Mouse (Mus musculus) embryonic facial prominence, embryonic 11.5 days (tissue): ENCODE data around the gene Aes. TPM values are rescaled to one million over a fixed set of nuclear protein-coding genes. Genes with fewer than 3 reads are reported as not detected.

ENCODE experiments used
- ATAC-seq: fragments of 200-750 bp; cut with Nextera tagmentation; replicated peaks from 2 replicates; pipeline ENCODE4 v1.8.0; 2017; ENCODE audit warnings: low read depth; ENCODE audit not compliant: insufficient number of reproducible peaks, low FRiP score, low TSS enrichment
- DNase-seq: peaks from one replicate; pipeline ENCODE4 v3.0.0-alpha.2; 2015; ENCODE audit warnings: low spot score
- H3K27ac ChIP-seq: fragments of 300-500 bp; sonication (generic); replicated peaks from 2 replicates; pipeline ENCODE4 v1.5.1; 2014; ENCODE audit warnings: mild to moderate bottlenecking, low read depth, low read length, control low read depth
- H3K27me3 ChIP-seq: fragments of 300-500 bp; sonication (generic); 2 replicates; pipeline ENCODE4 v1.6.1; 2014; ENCODE audit warnings: mild to moderate bottlenecking, low read length, moderate library complexity, mixed read lengths; ENCODE audit not compliant: control insufficient read depth, insufficient read depth
- H3K36me3 ChIP-seq: fragments of 300-500 bp; sonication (generic); replicated peaks from 2 replicates; pipeline ENCODE4 v1.6.1; 2014; ENCODE audit warnings: low read depth, mild to moderate bottlenecking, low read length, moderate library complexity, mixed read lengths; ENCODE audit not compliant: control insufficient read depth, insufficient read depth
- H3K4me1 ChIP-seq: fragments of 300-500 bp; sonication (generic); 2 replicates; pipeline ENCODE4 v1.6.1; 2014; ENCODE audit warnings: low read length, mixed read lengths; ENCODE audit not compliant: control insufficient read depth, insufficient read depth
- H3K4me2 ChIP-seq: fragments of 300-500 bp; sonication (generic); 2 replicates; pipeline ENCODE4 v1.6.1; 2014; ENCODE audit warnings: low read depth, mild to moderate bottlenecking, control low read depth, low read length, moderate library complexity
- H3K4me3 ChIP-seq: fragments of 300-500 bp; sonication (generic); 2 replicates; pipeline ENCODE4 v1.5.1; 2014; ENCODE audit warnings: low read depth, low read length, control low read depth
- H3K9ac ChIP-seq: fragments of 300-500 bp; sonication (generic); replicated peaks from 2 replicates; pipeline ENCODE4 v1.6.1; 2014; ENCODE audit warnings: mild to moderate bottlenecking, control low read depth, low read length
- H3K9me3 ChIP-seq: fragments of 300-500 bp; sonication (generic); replicated peaks from 2 replicates; pipeline ENCODE4 v1.6.1; 2016; ENCODE audit warnings: mild to moderate bottlenecking, low read length, inconsistent platforms, mixed read lengths; ENCODE audit not compliant: control insufficient read depth
- WGBS: fragments of 180-500 bp; shearing (Covaris S2); extraction: QIAGEN DNeasy Blood & Tissue Kit; methylation state at CpG from one replicate; pipeline ENCODE4 v1.1.7; 2014; 5-methylcytosine and 5-hydroxymethylcytosine counted together
- polyA plus RNA-seq: library from polyadenylated mRNA; unstranded; fragments of >200 nt; fragmentation: Nextera tagmentation; extraction: Ambion mirVana; gene quantifications from 2 replicates; pipeline ENCODE4 v1.2.1, GENCODE M21; 2014

Aes gene
- polyA plus RNA-seq, 1 experiment from 2014 or later: 321 TPM

- Histone ChIP-seq H3K4me1 (peaks cover 5% of the 10 kb centered on the region), H3K36me3 (no peaks in the 10 kb centered on the region; the same call in 1 of the 2 replicates), H3K9ac (no peak overlapping the region), H3K4me2 (no peak overlapping the region), H3K27ac (no peak overlapping the region), H3K27me3 (no peaks in the 10 kb centered on the region), H3K9me3 (no peaks in the 10 kb centered on the region), H3K4me3 (no peak overlapping the region)
- 89% methylated on average over 5 of the region's 5 CpGs for WGBS
- no peak for ATAC-seq
- no peak for DNase-seq
These were observed 17.9 kb upstream of the Aes start for GRCm38 (mm10) chr10:81541363-81541762.

- Histone ChIP-seq H3K9ac (no peak overlapping the region), H3K9me3 (no peaks in the 10 kb centered on the region), H3K27me3 (no peaks in the 10 kb centered on the region), H3K4me1 (peaks cover 5% of the 10 kb centered on the region), H3K4me3 (no peak overlapping the region), H3K36me3 (no peaks in the 10 kb centered on the region; the same call in 1 of the 2 replicates), H3K4me2 (no peak overlapping the region), H3K27ac (no peak overlapping the region)
- DNase-seq (no peak), ATAC-seq (no peak)
- WGBS: 71% methylated on average over 10 of the region's 10 CpGs
These were observed 17.5 kb upstream of the Aes start for GRCm38 (mm10) chr10:81541803-81542202.

- Histone ChIP-seq H3K27me3 (no peaks in the 10 kb centered on the region), H3K9me3 (no peaks in the 10 kb centered on the region), H3K9ac (0 out of 2 replicates have a peak overlapping the region, but pooled peaks have one; percentile 18), H3K36me3 (no peaks in the 10 kb centered on the region; the same call in 1 of the 2 replicates), H3K4me1 (peaks cover 5% of the 10 kb centered on the region), H3K27ac (no peak overlapping the region), H3K4me3 (peak overlapping the region; percentile 6; the same call in 1 of the 2 replicates), H3K4me2 (no peak overlapping the region)
- DNase-seq (no peak), ATAC-seq (no peak)
- WGBS: 76% methylated on average over 7 of the region's 7 CpGs
These were observed 16.4 kb upstream of the Aes start for GRCm38 (mm10) chr10:81542727-81543460.

GRCm38 (mm10) chr10:81543633-81544032, 15.7 kb upstream of the Aes start:
- H3K4me2 ChIP-seq: peak overlapping the region; percentile 84
- H3K9me3 ChIP-seq: no peaks in the 10 kb centered on the region
- no peak overlapping the region for H3K27ac ChIP-seq
- H3K4me1 ChIP-seq: peaks cover 5% of the 10 kb centered on the region
- peak overlapping the region; percentile 75 for H3K4me3 ChIP-seq
- 64% methylated on average over 1 of the region's 1 CpGs for WGBS
- no peaks in the 10 kb centered on the region for H3K27me3 ChIP-seq
- DNase-seq: no peak
- no peak for ATAC-seq
- peak overlapping the region; percentile 85 for H3K9ac ChIP-seq
- H3K36me3 ChIP-seq: no peaks in the 10 kb centered on the region; the same call in 1 of the 2 replicates

- no peaks in the 10 kb centered on the region for H3K9me3 ChIP-seq
- ATAC-seq (no peak; the same call in 1 of the 2 replicates), DNase-seq (no peak)
- peak overlapping the region; percentile 85 for H3K9ac ChIP-seq
- under 1% methylated on average over 76 of the region's 93 CpGs for whole genome bisulfite sequencing
- H3K4me2 ChIP-seq: peak overlapping the region; percentile 84
- peaks cover 5% of the 10 kb centered on the region for H3K4me1 ChIP-seq
- no peak overlapping the region; the same call in 1 of the 2 replicates for H3K27ac ChIP-seq
- H3K27me3 ChIP-seq: no peaks in the 10 kb centered on the region
- no peaks in the 10 kb centered on the region; the same call in 1 of the 2 replicates for H3K36me3 ChIP-seq
- peak overlapping the region; percentile 75 for H3K4me3 ChIP-seq
These were observed 14.8 kb upstream of the Aes start for GRCm38 (mm10) chr10:81544296-81545160.

GRCm38 (mm10) chr10:81545161-81545747, 14.0 kb upstream of the Aes start, which contains the start of gene Gna11:
TSS of gene Gna11 (minus strand) at chr10:81545190.
- Histone ChIP-seq H3K27ac (peak within 1 kb of the TSS; percentile 67), H3K9ac (peak within 1 kb of the TSS; percentile 85), H3K4me3 (peak within 1 kb of the TSS; percentile 75), H3K4me1 (peaks cover 5% of the 10 kb centered on the region), H3K27me3 (no peaks in the 10 kb centered on the region), H3K4me2 (peak within 1 kb of the TSS; percentile 84), H3K36me3 (no peaks in the 10 kb centered on the region; the same call in 1 of the 2 replicates), H3K9me3 (no peaks in the 10 kb centered on the region)
- 2% methylated on average over 55 of the region's 59 CpGs for WGBS
- DNase-seq (peak; percentile 99), ATAC-seq (peak; percentile 95)

- no peak overlapping the region for H3K27ac ChIP-seq
- H3K9me3 ChIP-seq: no peaks in the 10 kb centered on the region
- H3K4me2 ChIP-seq: no peak overlapping the region
- no peaks in the 10 kb centered on the region for H3K27me3 ChIP-seq
- H3K9ac ChIP-seq: peak overlapping the region; percentile 10
- no peak overlapping the region for H3K4me3 ChIP-seq
- ATAC-seq (no peak), DNase-seq (no peak)
- H3K36me3 ChIP-seq: no peaks in the 10 kb centered on the region; the same call in 1 of the 2 replicates
- WGBS: 74% methylated on average over 5 of the region's 5 CpGs
- peaks cover 5% of the 10 kb centered on the region for H3K4me1 ChIP-seq
These were observed 13.0 kb upstream of the Aes start for GRCm38 (mm10) chr10:81546332-81546731.
